Comparison of ENCODE assay signal across 29 mouse cellular contexts in genomic region chr13:41888644-41889043, GRCm38 (mm10). TPM values are rescaled to one million over a fixed set of nuclear protein-coding genes. Genes with fewer than 3 reads are reported as not detected.
"Had no signal": no experiment of that assay in that cellular context is flagged by ENCODE, and none has a peak within 500 bp of the region (broad histone marks: within the 10 kb centered on the region; RNA-seq: fewer than 3 reads in every experiment).

No protein-coding gene starts in this region.

- H3K27ac ChIP-seq: embryonic facial prominence, embryonic 10.5 days; embryonic facial prominence, embryonic 12.5 days; embryonic facial prominence, embryonic 13.5 days; embryonic facial prominence, embryonic 15.5 days; forebrain, embryonic 10.5 days; forebrain, embryonic 12.5 days; forebrain, embryonic 13.5 days; forebrain, embryonic 15.5 days; gastrocnemius, adult 2 months; heart, adult 2 months had no signal

- H3K9me3 ChIP-seq: embryonic facial prominence, embryonic 10.5 days; embryonic facial prominence, embryonic 12.5 days; embryonic facial prominence, embryonic 13.5 days; embryonic facial prominence, embryonic 15.5 days; forebrain, embryonic 10.5 days; forebrain, embryonic 12.5 days; forebrain, embryonic 13.5 days; forebrain, embryonic 15.5 days had no signal

- DNase-seq: cerebellum, adult 2 months; cerebellum, adult 8-10 months; cerebellum, adult 9-10 months; cerebellum, adult 9-11 months; cerebellum, postnatal 10 days; cerebellum, postnatal 14 days; cerebellum, postnatal 25 days; cerebellum, postnatal 36 days; embryo, embryonic 11 days; forebrain, postnatal 0 days; gastrocnemius, adult 2 months; gastrocnemius, postnatal 10 days; gastrocnemius, postnatal 14 days; gastrocnemius, postnatal 25 days; gastrocnemius, postnatal 36 days; heart, adult 18-20 months; heart, adult 2 months had no signal

- H3K4me3 ChIP-seq: embryonic facial prominence, embryonic 10.5 days; embryonic facial prominence, embryonic 12.5 days; embryonic facial prominence, embryonic 13.5 days; embryonic facial prominence, embryonic 15.5 days; erythroblast, embryonic 14.5 days; forebrain, embryonic 10.5 days; forebrain, embryonic 12.5 days; forebrain, embryonic 13.5 days; forebrain, embryonic 15.5 days; gastrocnemius, adult 2 months; heart, adult 2 months had no signal

- H3K27me3 ChIP-seq: embryonic facial prominence, embryonic 12.5 days; embryonic facial prominence, embryonic 13.5 days; embryonic facial prominence, embryonic 15.5 days; forebrain, embryonic 12.5 days; forebrain, embryonic 13.5 days; forebrain, embryonic 15.5 days had no signal

- H3K4me1 ChIP-seq: embryonic facial prominence, embryonic 10.5 days; embryonic facial prominence, embryonic 12.5 days; embryonic facial prominence, embryonic 13.5 days; embryonic facial prominence, embryonic 15.5 days; forebrain, embryonic 10.5 days; forebrain, embryonic 12.5 days; forebrain, embryonic 13.5 days; forebrain, embryonic 15.5 days had no signal

- H3K36me3 ChIP-seq: embryonic facial prominence, embryonic 10.5 days; embryonic facial prominence, embryonic 12.5 days; embryonic facial prominence, embryonic 13.5 days; embryonic facial prominence, embryonic 15.5 days; forebrain, embryonic 10.5 days; forebrain, embryonic 12.5 days; forebrain, embryonic 15.5 days had no signal

RNA-seq across cellular contexts. Expression of gene Adtrp, which starts 41.2 kb away (rescaled TPM):
- polyA plus RNA-seq: embryonic facial prominence, embryonic 10.5 days; erythroblast, embryonic 14.5 days; forebrain, embryonic 10.5 days; forebrain, embryonic 11.5 days; forebrain, embryonic 13.5 days; forebrain, embryonic 14.5 days; forebrain, embryonic 15.5 days; forebrain, embryonic 16.5 days; forebrain, postnatal 0 days had no signal
